Mouse (Mus musculus) intestine, postnatal 0 days (tissue): Measurements from ENCODE around the gene Rnf32. TPM values are rescaled to one million over a fixed set of nuclear protein-coding genes. Genes with fewer than 3 reads are reported as not detected.
A peak's percentile ranks its signal among the peaks of the same experiment; 100 is the strongest.

ENCODE experiments used
- ATAC-seq: fragments of 200-750 bp; cut with Nextera tagmentation; 2 replicates; pipeline ENCODE4 v1.8.0; 2017; ENCODE audit warnings: mild to moderate bottlenecking, moderate TSS enrichment, moderate library complexity
- H3K27ac ChIP-seq: fragments of 300-500 bp; sonication (generic); 2 replicates; pipeline ENCODE4 v1.5.1; 2014; ENCODE audit warnings: mild to moderate bottlenecking, low read depth, low read length, moderate library complexity
- H3K27me3 ChIP-seq: fragments of 300-500 bp; sonication (generic); replicated peaks from 2 replicates; pipeline ENCODE4 v1.6.1; 2014; ENCODE audit warnings: low read length, mixed read lengths; ENCODE audit not compliant: control insufficient read depth, insufficient read depth
- H3K36me3 ChIP-seq: fragments of 300-500 bp; sonication (generic); 2 replicates; pipeline ENCODE4 v1.6.1; 2014; ENCODE audit warnings: mild to moderate bottlenecking, moderate library complexity; ENCODE audit not compliant: control insufficient read depth, insufficient read depth
- H3K4me1 ChIP-seq: fragments of 300-500 bp; sonication (generic); replicated peaks from 2 replicates; pipeline ENCODE4 v1.6.1; 2014; ENCODE audit warnings: antibody characterized with exemption, low read length, mixed read lengths; ENCODE audit not compliant: control insufficient read depth, insufficient read depth
- H3K4me2 ChIP-seq: fragments of 300-500 bp; sonication (generic); replicated peaks from 2 replicates; pipeline ENCODE4 v1.6.1; 2014; ENCODE audit warnings: low read depth, mild to moderate bottlenecking, moderate library complexity
- H3K4me3 ChIP-seq: fragments of 300-500 bp; sonication (generic); 2 replicates; pipeline ENCODE4 v1.5.1; 2014; ENCODE audit warnings: low read depth, low read length
- H3K9ac ChIP-seq: fragments of 300-500 bp; sonication (generic); 2 replicates; pipeline ENCODE4 v1.6.1; 2014; ENCODE audit warnings: mild to moderate bottlenecking, low read depth, low read length
- H3K9me3 ChIP-seq: fragments of 300-500 bp; sonication (generic); 2 replicates; pipeline ENCODE4 v1.6.1; 2016; ENCODE audit warnings: mixed run types; ENCODE audit not compliant: control insufficient read depth
- CTCF ChIP-seq: sonication (generic); IDR thresholded peaks from 2 replicates; pipeline ENCODE4 v1.5.1; 2016; ENCODE audit warnings: low read depth, mild to moderate bottlenecking, control low read depth, antibody characterized with exemption, moderate library complexity
- WGBS: fragments of 180-500 bp; shearing (Covaris S2); extraction: QIAGEN DNeasy Blood & Tissue Kit; methylation state at CpG from one replicate; pipeline ENCODE4 v1.1.7; 2014; 5-methylcytosine and 5-hydroxymethylcytosine counted together
- polyA plus RNA-seq: library from polyadenylated mRNA; unstranded; fragments of >200 nt; fragmentation: Nextera tagmentation; extraction: Ambion mirVana; gene quantifications from 2 replicates; pipeline ENCODE4 v1.2.1, GENCODE M21; 2015

Gene Rnf32
- polyA plus RNA-seq, 1 experiment from 2014 or later = 4.6 TPM

DNA sequence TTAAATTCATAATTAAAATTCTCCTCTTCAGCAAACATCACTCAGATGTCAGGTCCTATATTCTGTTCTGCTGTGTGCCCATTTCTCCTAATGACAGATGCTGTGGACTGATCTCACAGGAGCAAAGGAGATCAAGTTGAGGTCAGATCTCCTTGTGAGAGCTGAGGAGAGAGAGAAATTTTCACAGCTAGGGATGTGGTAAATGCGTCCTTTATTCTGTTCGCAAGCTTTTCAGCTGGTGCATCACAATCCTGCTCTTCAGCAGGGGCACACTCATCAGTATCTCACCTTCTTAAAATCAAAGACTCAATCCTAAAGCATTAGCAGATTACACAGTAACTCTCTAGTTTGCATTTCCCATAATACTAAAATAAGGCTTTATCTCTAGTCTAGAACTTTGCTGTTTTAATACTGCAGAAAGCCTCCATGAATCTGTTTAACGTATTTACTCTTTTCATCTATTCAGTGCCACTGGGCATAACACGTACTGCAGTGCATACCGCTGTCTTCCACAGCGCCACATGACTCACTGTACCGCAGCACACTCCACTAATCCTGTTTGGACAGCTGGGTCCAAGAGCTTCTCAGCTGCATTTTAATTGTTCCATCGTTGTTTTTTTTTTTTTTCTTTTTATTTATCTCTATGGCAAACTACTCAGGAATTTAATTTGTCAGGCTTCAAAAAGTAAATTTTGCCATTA is 55.2 kb downstream of the Rnf32 start:
- H3K27me3 ChIP-seq = no peaks in the 10 kb centered on the region
- no peak for ATAC-seq
- no peak for TF ChIP-seq CTCF
- H3K36me3 ChIP-seq = no peaks in the 10 kb centered on the region
- no peaks in the 10 kb centered on the region for H3K4me1 ChIP-seq
- H3K4me3 ChIP-seq = no peak overlapping the region
- H3K9ac ChIP-seq = no peak overlapping the region
- H3K9me3 ChIP-seq = no peaks in the 10 kb centered on the region
- H3K27ac ChIP-seq = no peak overlapping the region
- no peak overlapping the region for H3K4me2 ChIP-seq
- 69% methylated on average over 8 of the region's 8 CpGs for WGBS

DNA sequence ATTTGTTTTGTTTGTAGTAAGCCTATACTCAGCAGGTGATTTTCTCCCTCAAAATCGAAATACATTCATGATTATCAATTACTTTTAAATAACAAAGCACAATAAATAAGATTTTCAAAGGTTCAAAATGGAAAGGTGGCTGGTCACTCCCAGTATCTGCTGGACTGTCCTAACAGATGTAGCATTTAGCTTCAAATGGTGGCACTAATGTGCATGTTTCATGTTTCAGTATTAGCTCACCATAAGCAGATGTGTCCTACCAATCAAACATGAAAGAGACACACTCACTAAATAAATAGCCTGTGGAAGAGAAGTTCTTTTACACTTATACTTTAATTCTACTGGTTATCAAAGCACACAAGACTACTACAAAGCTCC is 55.7 kb downstream of the Rnf32 start:
- H3K9me3 ChIP-seq = no peaks in the 10 kb centered on the region
- 72% methylated on average over 1 of the region's 1 CpGs for WGBS
- H3K4me3 ChIP-seq = no peak overlapping the region
- no peaks in the 10 kb centered on the region for H3K27me3 ChIP-seq
- no peaks in the 10 kb centered on the region for H3K36me3 ChIP-seq
- no peaks in the 10 kb centered on the region for H3K4me1 ChIP-seq
- H3K9ac ChIP-seq = no peak overlapping the region
- no peak for ATAC-seq
- no peak overlapping the region for H3K27ac ChIP-seq
- no peak for TF ChIP-seq CTCF
- H3K4me2 ChIP-seq = no peak overlapping the region

DNA sequence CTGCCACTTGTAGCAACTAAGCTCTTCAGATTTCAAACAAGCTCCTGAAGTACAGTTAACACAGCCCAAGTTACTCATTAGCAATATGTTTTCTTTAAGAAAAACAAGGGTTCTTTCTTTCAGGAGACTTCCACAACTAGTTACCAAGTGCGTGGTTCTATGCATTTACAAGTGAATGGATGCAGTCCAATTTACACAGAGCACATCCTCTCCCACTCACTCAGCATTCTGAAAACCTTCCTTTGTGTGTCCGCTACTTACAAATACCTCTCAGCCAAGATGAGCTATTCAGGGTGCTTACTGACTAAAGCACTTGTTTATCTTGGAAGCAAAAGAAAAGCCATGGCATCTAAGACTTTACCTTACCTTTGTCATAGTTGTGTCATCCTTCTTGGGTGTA is 58.1 kb downstream of the Rnf32 start:
- 74% methylated on average over 2 of the region's 2 CpGs for WGBS
- H3K4me3 ChIP-seq = no peak overlapping the region
- no peaks in the 10 kb centered on the region for H3K27me3 ChIP-seq
- no peaks in the 10 kb centered on the region for H3K36me3 ChIP-seq
- no peak overlapping the region for H3K27ac ChIP-seq
- H3K9ac ChIP-seq = no peak overlapping the region
- no peaks in the 10 kb centered on the region for H3K4me1 ChIP-seq
- H3K9me3 ChIP-seq = no peaks in the 10 kb centered on the region
- H3K4me2 ChIP-seq = no peak overlapping the region
- ATAC-seq = no peak
- no peak for TF ChIP-seq CTCF

DNA sequence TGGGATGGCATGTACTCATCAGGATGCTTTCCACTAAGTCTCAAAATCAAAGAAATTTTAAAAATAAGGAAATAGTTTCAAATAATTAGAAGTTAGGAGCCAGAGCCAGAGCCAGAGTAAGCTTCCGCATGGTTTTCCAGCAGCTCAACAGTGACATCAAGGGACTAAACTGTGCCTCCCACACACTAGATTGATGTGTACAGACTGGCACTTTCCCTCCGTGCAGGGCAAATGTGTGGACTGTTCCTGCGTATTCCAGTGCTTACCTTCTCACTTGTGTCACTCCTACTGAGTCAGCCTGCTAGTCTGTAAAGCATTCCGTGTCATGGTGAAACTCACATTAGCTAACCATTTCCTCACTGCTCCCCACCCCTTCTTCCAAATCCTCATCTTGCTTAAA is 75.1 kb downstream of the Rnf32 start:
- H3K27ac ChIP-seq = no peak overlapping the region
- TF ChIP-seq CTCF = peak; percentile 68
- H3K9me3 ChIP-seq = no peaks in the 10 kb centered on the region
- no peak overlapping the region for H3K4me2 ChIP-seq
- no peaks in the 10 kb centered on the region for H3K36me3 ChIP-seq
- H3K4me1 ChIP-seq = no peaks in the 10 kb centered on the region
- H3K4me3 ChIP-seq = no peak overlapping the region
- WGBS = 33% methylated on average over 4 of the region's 4 CpGs
- no peak for ATAC-seq
- H3K9ac ChIP-seq = no peak overlapping the region
- no peaks in the 10 kb centered on the region for H3K27me3 ChIP-seq

DNA sequence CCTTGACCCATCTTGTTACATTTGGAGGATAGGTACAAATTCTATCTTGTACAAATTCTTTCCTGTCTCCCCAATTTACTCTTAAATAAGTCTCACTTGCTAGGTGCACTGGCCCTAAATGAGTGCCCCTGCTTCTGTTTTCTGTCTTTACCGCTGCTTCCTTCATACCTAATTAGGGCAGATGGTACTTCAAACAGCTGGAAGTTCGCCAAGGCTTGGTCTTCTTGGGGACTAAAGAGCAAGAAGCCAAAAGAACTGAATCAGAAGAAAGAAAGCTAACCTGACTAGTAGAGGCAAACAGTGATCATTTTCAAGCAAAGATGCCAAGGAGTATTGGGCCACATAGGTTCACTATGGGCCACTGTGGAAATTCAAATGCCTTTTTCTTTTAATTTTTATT is 77.6 kb downstream of the Rnf32 start:
- no peaks in the 10 kb centered on the region for H3K4me1 ChIP-seq
- H3K27me3 ChIP-seq = no peaks in the 10 kb centered on the region
- ATAC-seq = no peak
- no peak for TF ChIP-seq CTCF
- H3K4me2 ChIP-seq = no peak overlapping the region
- H3K9me3 ChIP-seq = no peaks in the 10 kb centered on the region
- no peak overlapping the region for H3K4me3 ChIP-seq
- H3K36me3 ChIP-seq = no peaks in the 10 kb centered on the region
- no peak overlapping the region for H3K9ac ChIP-seq
- H3K27ac ChIP-seq = no peak overlapping the region
- 74% methylated on average over 2 of the region's 2 CpGs for WGBS

DNA sequence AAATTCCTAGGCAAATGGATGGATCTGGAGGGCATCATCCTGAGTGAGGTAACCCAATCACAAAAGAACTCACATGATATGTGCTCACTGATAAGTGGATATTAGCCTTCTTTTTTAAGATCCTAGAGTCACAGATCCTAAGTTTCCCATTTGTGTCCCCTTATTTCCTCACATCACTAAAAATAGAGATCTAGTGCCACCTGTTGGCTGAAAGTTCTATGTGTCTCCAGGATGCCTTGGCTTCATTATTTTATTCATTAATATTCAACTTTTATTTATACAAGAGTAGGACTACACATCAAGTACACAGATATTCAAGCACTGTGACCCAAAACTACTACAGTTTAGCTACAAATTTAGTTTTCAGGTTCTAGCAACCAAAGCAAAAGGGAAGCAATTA is 79.0 kb downstream of the Rnf32 start:
- H3K9me3 ChIP-seq = no peaks in the 10 kb centered on the region
- peak; percentile 64 for TF ChIP-seq CTCF
- no peaks in the 10 kb centered on the region for H3K4me1 ChIP-seq
- H3K4me2 ChIP-seq = no peak overlapping the region
- H3K9ac ChIP-seq = no peak overlapping the region
- H3K36me3 ChIP-seq = no peaks in the 10 kb centered on the region
- no peaks in the 10 kb centered on the region for H3K27me3 ChIP-seq
- no peak overlapping the region for H3K4me3 ChIP-seq
- H3K27ac ChIP-seq = no peak overlapping the region
- no peak for ATAC-seq

Other genes with a start within 250 kb of the Rnf32 start
- 9.0 and 11.1 TPM in 2 replicates for gene Lmbr1, start 182.4 kb downstream of the Rnf32 start, polyA plus RNA-seq
- 14.5 and 16.0 TPM in 2 replicates for gene Nom1, start 238.7 kb downstream of the Rnf32 start, polyA plus RNA-seq